Mouse (Mus musculus): Measurements from ENCODE around the gene Selenom.

GRCm38 (mm10) chr11:3539826-3540196 is 25.3 kb downstream of the Selenom start:
- TF ChIP-seq POLR2A (IDR thresholded peaks at IDR 0.05; ENCODE audit: insufficient read depth, low read length) = no peak
- no peak for TF ChIP-seq CTCF (IDR thresholded peaks at IDR 0.05; ENCODE audit: low read depth, low read length)

All from ES-Bruce4 (cell line).